Mouse (Mus musculus) hematopoietic multipotent progenitor cell, adult 10-12 weeks (in vitro differentiated cells): ENCODE results near the gene Tex50. TPM values are rescaled to one million over a fixed set of nuclear protein-coding genes. Genes with fewer than 3 reads are reported as not detected.

ENCODE experiments used
- polyA plus RNA-seq: library from polyadenylated mRNA; stranded (reverse); fragments of >175 nt; gene quantifications from 2 replicates; pipeline ENCODE4 v1.2.3, GENCODE M21; 2012; ENCODE audit warnings: low replicate concordance

The Tex50 gene
- polyA plus RNA-seq = not detected in 2 replicates

GRCm38 (mm10) chr1:161159214-161159613, at the start of gene Tex50:
Tex50 (minus strand) TSS chr1:161159314.

GRCm38 (mm10) chr1:161142531-161143159, 16.5 kb downstream of the Tex50 start, which contains the start of gene Ankrd45:
Ankrd45 (plus strand) TSS chr1:161142691.

GRCm38 (mm10) chr1:161130726-161131664, 28.1 kb downstream of the Tex50 start, which contains the start of gene Klhl20:
Klhl20 (minus strand) TSS chr1:161131511.

Other genes with a start within 250 kb of the Tex50 start
- gene Serpinc1, start 180.7 kb downstream of the Tex50 start, polyA plus RNA-seq = 0.65 TPM in 1 of 2 replicates, not detected in the other
- 0.36 and 1.2 TPM in 2 replicates for gene Zbtb37, start 124.5 kb downstream of the Tex50 start, polyA plus RNA-seq
- gene Dars2, start 88.7 kb downstream of the Tex50 start, polyA plus RNA-seq = 1.3 and 2.1 TPM in 2 replicates
- gene Cenpl, start 88.6 kb downstream of the Tex50 start, polyA plus RNA-seq = 6.3 and 9.5 TPM in 2 replicates
- gene Klhl20, start 27.8 kb downstream of the Tex50 start, polyA plus RNA-seq = 1.3 and 2.2 TPM in 2 replicates
- not detected in 2 replicates for gene Ankrd45, start 16.6 kb downstream of the Tex50 start, polyA plus RNA-seq
- gene Prdx6, start 91.9 kb upstream of the Tex50 start, polyA plus RNA-seq = 5.3 and 14.8 TPM in 2 replicates
- 0.12 TPM in 1 of 2 replicates, not detected in the other for gene Tnfsf4, start 236.1 kb upstream of the Tex50 start, polyA plus RNA-seq